Mouse (Mus musculus): Measurements from ENCODE around the gene Abca7.

- TF ChIP-seq POLR2A (IDR thresholded peaks at IDR 0.05; ENCODE audit: control insufficient read depth, extremely low read depth, insufficient read depth, low read length, poor library complexity) (no peak), CTCF (IDR thresholded peaks at IDR 0.05; ENCODE audit: borderline replicate concordance, control insufficient read depth, extremely low read depth, insufficient read depth, low read length, poor library complexity) (no peak)
Measured at GRCm38 (mm10) chr10:80025463-80025862, 29.2 kb downstream of the Abca7 start.
